Mouse (Mus musculus): ENCODE data around the gene Ubap2. TPM values are rescaled to one million over a fixed set of nuclear protein-coding genes. Genes with fewer than 3 reads are reported as not detected.

Gene Ubap2
- polyA plus RNA-seq, 1 experiment from 2014 or later, result 67.3 TPM

GRCm38 (mm10) chr4:41208050-41208449, 66.9 kb downstream of the Ubap2 start:
- ATAC-seq (replicated peaks; ENCODE audit: insufficient number of reproducible peaks, low FRiP score, low TSS enrichment, low read depth), result no peak
- no peak overlapping the region for H3K4me2 ChIP-seq (ENCODE audit: low read depth, low read length)
- H3K27me3 ChIP-seq (ENCODE audit: control insufficient read depth, insufficient read depth, low read length), result no peaks in the 10 kb centered on the region
- H3K27ac ChIP-seq (replicated peaks; ENCODE audit: low read depth, low read length), result no peak overlapping the region
- no peak for DNase-seq (ENCODE audit: low spot score)
- no peaks in the 10 kb centered on the region for H3K9me3 ChIP-seq (replicated peaks; ENCODE audit: control insufficient read depth, low read length)
- H3K4me3 ChIP-seq (ENCODE audit: low read depth, low read length), result no peak overlapping the region
- no peaks in the 10 kb centered on the region; the same call in none of the 2 replicates for H3K36me3 ChIP-seq (replicated peaks; ENCODE audit: control insufficient read depth, insufficient read depth, low read depth, low read length)
- no peak overlapping the region for H3K9ac ChIP-seq (replicated peaks; ENCODE audit: low read length)
- no peaks in the 10 kb centered on the region for H3K4me1 ChIP-seq (ENCODE audit: control insufficient read depth, insufficient read depth, low read length)
- 83% methylated on average over 4 of the region's 4 CpGs for WGBS

GRCm38 (mm10) chr4:41205751-41206150, 69.2 kb downstream of the Ubap2 start:
- 92% methylated on average over 8 of the region's 8 CpGs for WGBS
- no peak for ATAC-seq (replicated peaks; ENCODE audit: insufficient number of reproducible peaks, low FRiP score, low TSS enrichment, low read depth)
- DNase-seq (ENCODE audit: low spot score), result no peak
- no peaks in the 10 kb centered on the region for H3K27me3 ChIP-seq (ENCODE audit: control insufficient read depth, insufficient read depth, low read length)
- H3K9me3 ChIP-seq (replicated peaks; ENCODE audit: control insufficient read depth, low read length), result no peaks in the 10 kb centered on the region
- H3K36me3 ChIP-seq (replicated peaks; ENCODE audit: control insufficient read depth, insufficient read depth, low read depth, low read length), result peaks cover 8% of the 10 kb centered on the region
- H3K4me1 ChIP-seq (ENCODE audit: control insufficient read depth, insufficient read depth, low read length), result no peaks in the 10 kb centered on the region
- no peak overlapping the region for H3K4me2 ChIP-seq (ENCODE audit: low read depth, low read length)
- H3K9ac ChIP-seq (replicated peaks; ENCODE audit: low read length), result no peak overlapping the region
- no peak overlapping the region for H3K27ac ChIP-seq (replicated peaks; ENCODE audit: low read depth, low read length)
- H3K4me3 ChIP-seq (ENCODE audit: low read depth, low read length), result no peak overlapping the region

GRCm38 (mm10) chr4:41202135-41202534, 72.8 kb downstream of the Ubap2 start:
- peaks cover 21% of the 10 kb centered on the region for H3K36me3 ChIP-seq (replicated peaks; ENCODE audit: control insufficient read depth, insufficient read depth, low read depth, low read length)
- no peak for ATAC-seq (replicated peaks; ENCODE audit: insufficient number of reproducible peaks, low FRiP score, low TSS enrichment, low read depth)
- H3K27ac ChIP-seq (replicated peaks; ENCODE audit: low read depth, low read length), result no peak overlapping the region
- no peak overlapping the region for H3K9ac ChIP-seq (replicated peaks; ENCODE audit: low read length)
- DNase-seq (ENCODE audit: low spot score), result no peak
- no peaks in the 10 kb centered on the region for H3K9me3 ChIP-seq (replicated peaks; ENCODE audit: control insufficient read depth, low read length)
- no peak overlapping the region for H3K4me3 ChIP-seq (ENCODE audit: low read depth, low read length)
- no peaks in the 10 kb centered on the region for H3K27me3 ChIP-seq (ENCODE audit: control insufficient read depth, insufficient read depth, low read length)
- no peaks in the 10 kb centered on the region for H3K4me1 ChIP-seq (ENCODE audit: control insufficient read depth, insufficient read depth, low read length)
- WGBS, result 87% methylated on average over 8 of the region's 8 CpGs
- H3K4me2 ChIP-seq (ENCODE audit: low read depth, low read length), result no peak overlapping the region

GRCm38 (mm10) chr4:41196861-41197610, 77.9 kb downstream of the Ubap2 start:
- Histone ChIP-seq H3K4me1 (ENCODE audit: control insufficient read depth, insufficient read depth, low read length) (no peaks in the 10 kb centered on the region), H3K36me3 (replicated peaks; ENCODE audit: control insufficient read depth, insufficient read depth, low read depth, low read length) (peaks cover 33% of the 10 kb centered on the region), H3K27me3 (ENCODE audit: control insufficient read depth, insufficient read depth, low read length) (no peaks in the 10 kb centered on the region), H3K9me3 (replicated peaks; ENCODE audit: control insufficient read depth, low read length) (no peaks in the 10 kb centered on the region), H3K27ac (replicated peaks; ENCODE audit: low read depth, low read length) (no peak overlapping the region), H3K4me2 (ENCODE audit: low read depth, low read length) (no peak overlapping the region), H3K4me3 (ENCODE audit: low read depth, low read length) (no peak overlapping the region), H3K9ac (replicated peaks; ENCODE audit: low read length) (no peak overlapping the region)
- DNase-seq (ENCODE audit: low spot score), result no peak
- 84% methylated on average over 3 of the region's 3 CpGs for WGBS
- no peak for ATAC-seq (replicated peaks; ENCODE audit: insufficient number of reproducible peaks, low FRiP score, low TSS enrichment, low read depth)

- Histone ChIP-seq H3K36me3 (replicated peaks; ENCODE audit: control insufficient read depth, insufficient read depth, low read depth, low read length) (peaks cover 27% of the 10 kb centered on the region), H3K9me3 (replicated peaks; ENCODE audit: control insufficient read depth, low read length) (no peaks in the 10 kb centered on the region), H3K27ac (replicated peaks; ENCODE audit: low read depth, low read length) (no peak overlapping the region), H3K4me1 (ENCODE audit: control insufficient read depth, insufficient read depth, low read length) (no peaks in the 10 kb centered on the region), H3K4me2 (ENCODE audit: low read depth, low read length) (no peak overlapping the region), H3K27me3 (ENCODE audit: control insufficient read depth, insufficient read depth, low read length) (no peaks in the 10 kb centered on the region), H3K4me3 (ENCODE audit: low read depth, low read length) (no peak overlapping the region), H3K9ac (replicated peaks; ENCODE audit: low read length) (no peak overlapping the region)
- ATAC-seq (replicated peaks; ENCODE audit: insufficient number of reproducible peaks, low FRiP score, low TSS enrichment, low read depth) (peak; percentile 45; the same call in 1 of the 2 replicates), DNase-seq (ENCODE audit: low spot score) (no peak)
- WGBS, result 93% methylated on average over 15 of the region's 15 CpGs
Observed at GRCm38 (mm10) chr4:41195328-41195727, 79.6 kb downstream of the Ubap2 start.

GRCm38 (mm10) chr4:41192544-41193512, 82.1 kb downstream of the Ubap2 start:
- 74% methylated on average over 14 of the region's 14 CpGs for WGBS
- DNase-seq (ENCODE audit: low spot score) (no peak), ATAC-seq (replicated peaks; ENCODE audit: insufficient number of reproducible peaks, low FRiP score, low TSS enrichment, low read depth) (no peak)
- no peak overlapping the region for H3K4me3 ChIP-seq (ENCODE audit: low read depth, low read length)
- peaks cover 20% of the 10 kb centered on the region for H3K36me3 ChIP-seq (replicated peaks; ENCODE audit: control insufficient read depth, insufficient read depth, low read depth, low read length)
- no peaks in the 10 kb centered on the region for H3K9me3 ChIP-seq (replicated peaks; ENCODE audit: control insufficient read depth, low read length)
- no peak overlapping the region for H3K9ac ChIP-seq (replicated peaks; ENCODE audit: low read length)
- no peaks in the 10 kb centered on the region for H3K27me3 ChIP-seq (ENCODE audit: control insufficient read depth, insufficient read depth, low read length)
- no peak overlapping the region for H3K27ac ChIP-seq (replicated peaks; ENCODE audit: low read depth, low read length)
- H3K4me1 ChIP-seq (ENCODE audit: control insufficient read depth, insufficient read depth, low read length), result no peaks in the 10 kb centered on the region
- H3K4me2 ChIP-seq (ENCODE audit: low read depth, low read length), result no peak overlapping the region

- H3K9me3 ChIP-seq (replicated peaks; ENCODE audit: control insufficient read depth, low read length), result no peaks in the 10 kb centered on the region
- H3K27ac ChIP-seq (replicated peaks; ENCODE audit: low read depth, low read length), result no peak overlapping the region
- no peak overlapping the region for H3K4me3 ChIP-seq (ENCODE audit: low read depth, low read length)
- H3K4me1 ChIP-seq (ENCODE audit: control insufficient read depth, insufficient read depth, low read length), result no peaks in the 10 kb centered on the region
- H3K36me3 ChIP-seq (replicated peaks; ENCODE audit: control insufficient read depth, insufficient read depth, low read depth, low read length), result peaks cover 5% of the 10 kb centered on the region
- WGBS, result 92% methylated on average over 2 of the region's 2 CpGs
- H3K9ac ChIP-seq (replicated peaks; ENCODE audit: low read length), result no peak overlapping the region
- DNase-seq (ENCODE audit: low spot score) (no peak), ATAC-seq (replicated peaks; ENCODE audit: insufficient number of reproducible peaks, low FRiP score, low TSS enrichment, low read depth) (no peak)
- no peak overlapping the region for H3K4me2 ChIP-seq (ENCODE audit: low read depth, low read length)
- H3K27me3 ChIP-seq (ENCODE audit: control insufficient read depth, insufficient read depth, low read length), result no peaks in the 10 kb centered on the region
Observed at GRCm38 (mm10) chr4:41189809-41190208, 85.1 kb downstream of the Ubap2 start.
